Comparison of ENCODE assay signal across 21 mouse cellular contexts in genomic region chr2:58289331-58289730, GRCm38 (mm10).
DNase-seq lines count a peak whose midpoint lies in the region; ATAC-seq lines count a peak whose summit lies in the region.
"Had no signal": no experiment of that assay in that cellular context is flagged by ENCODE, and none has a peak within 500 bp of the region (broad histone marks: within the 10 kb centered on the region; RNA-seq: fewer than 3 reads in every experiment).

No protein-coding gene starts in this region.

- H3K4me3 ChIP-seq in embryonic facial prominence, embryonic 12.5 days = no peak overlapping the region
- no peak overlapping the region for H3K4me3 ChIP-seq in embryonic facial prominence, embryonic 10.5 days
- H3K4me3 ChIP-seq in hindbrain, embryonic 10.5 days = no peak overlapping the region
- no peak overlapping the region for H3K4me3 ChIP-seq in hindbrain, embryonic 12.5 days
- H3K4me3 ChIP-seq in midbrain, embryonic 12.5 days = no peak overlapping the region
- no peak overlapping the region for H3K4me3 ChIP-seq in midbrain, embryonic 16.5 days (ENCODE audit: low read depth, low read length)
- no peak overlapping the region for H3K4me3 ChIP-seq in intestine, embryonic 15.5 days (replicated peaks)
- H3K4me3 ChIP-seq: limb, embryonic 15.5 days; liver, embryonic 15.5 days; neural tube, embryonic 12.5 days had no signal

- no peak overlapping the region for H3K4me2 ChIP-seq in embryonic facial prominence, embryonic 12.5 days (replicated peaks)
- H3K4me2 ChIP-seq in hindbrain, embryonic 12.5 days (replicated peaks) = no peak overlapping the region
- H3K4me2 ChIP-seq in midbrain, embryonic 12.5 days (replicated peaks) = no peak overlapping the region
- H3K4me2 ChIP-seq in midbrain, embryonic 16.5 days (ENCODE audit: low read length) = no peak overlapping the region
- H3K4me2 ChIP-seq in intestine, embryonic 15.5 days (replicated peaks) = peak overlapping the region; percentile 35; the same call in 1 of the 2 replicates
- H3K4me2 ChIP-seq: limb, embryonic 15.5 days; liver, embryonic 15.5 days; neural tube, embryonic 12.5 days had no signal

- H3K9me3 ChIP-seq in embryonic facial prominence, embryonic 12.5 days = no peaks in the 10 kb centered on the region
- H3K9me3 ChIP-seq in embryonic facial prominence, embryonic 10.5 days = no peaks in the 10 kb centered on the region
- H3K9me3 ChIP-seq in hindbrain, embryonic 10.5 days = no peaks in the 10 kb centered on the region
- no peaks in the 10 kb centered on the region for H3K9me3 ChIP-seq in hindbrain, embryonic 12.5 days (replicated peaks)
- H3K9me3 ChIP-seq in midbrain, embryonic 12.5 days = no peaks in the 10 kb centered on the region
- no peaks in the 10 kb centered on the region for H3K9me3 ChIP-seq in midbrain, embryonic 16.5 days (replicated peaks; ENCODE audit: control insufficient read depth, low read length, poor library complexity, severe bottlenecking)
- H3K9me3 ChIP-seq in intestine, embryonic 15.5 days = no peaks in the 10 kb centered on the region
- H3K9me3 ChIP-seq: limb, embryonic 15.5 days; liver, embryonic 15.5 days; neural tube, embryonic 12.5 days had no signal

- no peak for ATAC-seq in embryonic facial prominence, embryonic 12.5 days (ENCODE audit: insufficient number of reproducible peaks, insufficient read depth, low FRiP score, low TSS enrichment)
- ATAC-seq in hindbrain, embryonic 12.5 days (ENCODE audit: low FRiP score) = no peak
- peak; percentile 38; the same call in 1 of the 2 replicates for ATAC-seq in midbrain, embryonic 12.5 days (ENCODE audit: low FRiP score, low read depth)
- ATAC-seq in midbrain, embryonic 16.5 days = no peak
- ATAC-seq in intestine, embryonic 15.5 days = peak; percentile 42
- ATAC-seq: CD4-positive, CD25-positive, alpha-beta regulatory T cell, adult 4 months; hindbrain, embryonic 16.5 days; Patski had no signal

- H3K27ac ChIP-seq in embryonic facial prominence, embryonic 12.5 days = 0 out of 2 replicates have a peak overlapping the region, but pooled peaks have one; percentile 30
- no peak overlapping the region for H3K27ac ChIP-seq in embryonic facial prominence, embryonic 10.5 days (replicated peaks)
- peak overlapping the region; percentile 16; the same call in 1 of the 2 replicates for H3K27ac ChIP-seq in hindbrain, embryonic 10.5 days
- H3K27ac ChIP-seq in hindbrain, embryonic 12.5 days = no peak overlapping the region
- H3K27ac ChIP-seq in midbrain, embryonic 12.5 days (replicated peaks) = no peak overlapping the region
- no peak overlapping the region for H3K27ac ChIP-seq in midbrain, embryonic 16.5 days (ENCODE audit: low read length)
- H3K27ac ChIP-seq in intestine, embryonic 15.5 days = no peak overlapping the region
- H3K27ac ChIP-seq: limb, embryonic 15.5 days; liver, embryonic 15.5 days; neural tube, embryonic 12.5 days had no signal

- H3K27me3 ChIP-seq in embryonic facial prominence, embryonic 12.5 days = no peaks in the 10 kb centered on the region
- no peaks in the 10 kb centered on the region for H3K27me3 ChIP-seq in embryonic facial prominence, embryonic 10.5 days (replicated peaks; ENCODE audit: low read depth, poor library complexity, severe bottlenecking)
- no peaks in the 10 kb centered on the region for H3K27me3 ChIP-seq in hindbrain, embryonic 10.5 days (ENCODE audit: insufficient read depth, poor library complexity, severe bottlenecking)
- no peaks in the 10 kb centered on the region for H3K27me3 ChIP-seq in hindbrain, embryonic 12.5 days
- no peaks in the 10 kb centered on the region; the same call in 1 of the 2 replicates for H3K27me3 ChIP-seq in midbrain, embryonic 12.5 days
- no peaks in the 10 kb centered on the region for H3K27me3 ChIP-seq in midbrain, embryonic 16.5 days (ENCODE audit: control insufficient read depth, insufficient read depth, low read depth, low read length)
- H3K27me3 ChIP-seq in intestine, embryonic 15.5 days (replicated peaks) = no peaks in the 10 kb centered on the region
- H3K27me3 ChIP-seq: limb, embryonic 15.5 days; liver, embryonic 15.5 days; neural tube, embryonic 12.5 days had no signal

- H3K36me3 ChIP-seq in embryonic facial prominence, embryonic 12.5 days = no peaks in the 10 kb centered on the region
- no peaks in the 10 kb centered on the region for H3K36me3 ChIP-seq in embryonic facial prominence, embryonic 10.5 days (replicated peaks)
- H3K36me3 ChIP-seq in hindbrain, embryonic 10.5 days = no peaks in the 10 kb centered on the region
- no peaks in the 10 kb centered on the region for H3K36me3 ChIP-seq in hindbrain, embryonic 12.5 days
- no peaks in the 10 kb centered on the region for H3K36me3 ChIP-seq in midbrain, embryonic 12.5 days
- no peaks in the 10 kb centered on the region for H3K36me3 ChIP-seq in midbrain, embryonic 16.5 days (ENCODE audit: control insufficient read depth, insufficient read depth, low read length)
- no peaks in the 10 kb centered on the region for H3K36me3 ChIP-seq in intestine, embryonic 15.5 days
- H3K36me3 ChIP-seq: limb, embryonic 15.5 days; liver, embryonic 15.5 days; neural tube, embryonic 12.5 days had no signal

- WGBS in embryonic facial prominence, embryonic 12.5 days = 62% methylated on average over 6 of the region's 6 CpGs
- WGBS in embryonic facial prominence, embryonic 10.5 days = 74% methylated on average over 6 of the region's 6 CpGs
- 62% methylated on average over 6 of the region's 6 CpGs for WGBS in hindbrain, embryonic 10.5 days
- WGBS in hindbrain, embryonic 12.5 days = 41% methylated on average over 6 of the region's 6 CpGs
- 64% methylated on average over 6 of the region's 6 CpGs for WGBS in midbrain, embryonic 12.5 days
- 51% methylated on average over 6 of the region's 6 CpGs for WGBS in midbrain, embryonic 16.5 days
- 37% methylated on average over 6 of the region's 6 CpGs for WGBS in intestine, embryonic 15.5 days

- no peak for DNase-seq in embryonic facial prominence, embryonic 10.5 days (ENCODE audit: low spot score)
- no peak for DNase-seq in hindbrain, embryonic 10.5 days (ENCODE audit: low spot score)
- DNase-seq in gastrocnemius, postnatal 10 days = no peak
- DNase-seq: cerebellum, adult 9-10 months; gastrocnemius, postnatal 36 days; heart, postnatal 10 days; kidney, adult 2 months; kidney, postnatal 10 days; right cerebral cortex, postnatal 4 days; thymus, adult 2 months had no signal

- H3K9ac ChIP-seq in embryonic facial prominence, embryonic 12.5 days = no peak overlapping the region
- no peak overlapping the region for H3K9ac ChIP-seq in hindbrain, embryonic 12.5 days
- H3K9ac ChIP-seq in midbrain, embryonic 12.5 days (replicated peaks) = no peak overlapping the region
- H3K9ac ChIP-seq in midbrain, embryonic 16.5 days (ENCODE audit: low read depth, low read length) = no peak overlapping the region
- no peak overlapping the region for H3K9ac ChIP-seq in intestine, embryonic 15.5 days
- H3K9ac ChIP-seq: limb, embryonic 15.5 days; liver, embryonic 15.5 days; neural tube, embryonic 12.5 days had no signal

- H3K4me1 ChIP-seq in embryonic facial prominence, embryonic 12.5 days = 0 out of 2 replicates have a peak, but pooled peaks cover 3% of the 10 kb centered on the region
- H3K4me1 ChIP-seq in embryonic facial prominence, embryonic 10.5 days = peaks cover 11% of the 10 kb centered on the region; the same call in 1 of the 2 replicates
- H3K4me1 ChIP-seq in hindbrain, embryonic 10.5 days (replicated peaks) = peaks cover 12% of the 10 kb centered on the region
- peaks cover 5% of the 10 kb centered on the region; the same call in 1 of the 2 replicates for H3K4me1 ChIP-seq in hindbrain, embryonic 12.5 days
- H3K4me1 ChIP-seq in midbrain, embryonic 12.5 days = peaks cover 10% of the 10 kb centered on the region
- H3K4me1 ChIP-seq in midbrain, embryonic 16.5 days (ENCODE audit: control insufficient read depth, insufficient read depth, low read length) = peaks cover 3% of the 10 kb centered on the region; the same call in 1 of the 2 replicates
- peaks cover 7% of the 10 kb centered on the region; the same call in 1 of the 2 replicates for H3K4me1 ChIP-seq in intestine, embryonic 15.5 days (replicated peaks)
- H3K4me1 ChIP-seq: limb, embryonic 15.5 days; liver, embryonic 15.5 days had no signal

Comparison
In these comparisons a context has a peak if more than half of its experiments do, and no peak if none do; other contexts are left out.
1. ATAC-seq: peak in midbrain, embryonic 12.5 days (single experiment) and intestine, embryonic 15.5 days (single experiment); none in embryonic facial prominence, embryonic 12.5 days (single experiment), hindbrain, embryonic 12.5 days (single experiment) and midbrain, embryonic 16.5 days (single experiment).
2. H3K27ac ChIP-seq: peak in embryonic facial prominence, embryonic 12.5 days (single experiment) and hindbrain, embryonic 10.5 days (single experiment); none in embryonic facial prominence, embryonic 10.5 days (single experiment), hindbrain, embryonic 12.5 days (single experiment), midbrain, embryonic 12.5 days (single experiment), midbrain, embryonic 16.5 days (single experiment) and intestine, embryonic 15.5 days (single experiment).